Mouse (Mus musculus) lung, adult 2 months (tissue): Measurements from ENCODE around the gene Homer2.

Experiments used
- CTCF ChIP-seq: fragments of 200-500 bp; IDR thresholded peaks from 2 replicates; pipeline ENCODE4 v1.5.1; 2011; ENCODE audit warnings: mild to moderate bottlenecking, low read length, control low read depth; ENCODE audit not compliant: insufficient read depth
- POLR2A ChIP-seq: fragments of 200-500 bp; IDR thresholded peaks from 2 replicates; pipeline ENCODE4 v1.6.1; 2011; ENCODE audit warnings: low read depth, mild to moderate bottlenecking, control low read depth, low read length, borderline replicate concordance; ENCODE audit errors: extremely low read depth

DNA sequence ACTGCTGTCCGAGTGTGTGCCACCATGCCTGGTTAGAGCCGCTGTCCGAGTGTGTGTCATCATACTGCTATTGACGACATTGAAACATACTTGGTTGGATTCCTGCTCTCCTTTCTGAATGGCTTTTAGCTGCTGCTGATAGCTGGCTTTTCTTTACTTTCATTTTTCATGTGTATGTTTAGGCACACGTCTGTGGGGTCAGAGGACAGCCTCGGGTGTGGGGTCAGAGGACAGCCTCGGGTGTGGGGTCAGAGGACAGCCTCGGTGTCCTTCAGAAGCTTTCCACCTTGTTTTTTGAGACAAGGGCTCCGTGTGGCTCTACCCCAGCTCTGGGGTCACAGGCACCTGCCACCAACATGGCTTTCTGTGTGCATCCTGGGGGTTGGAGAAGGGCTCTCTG, 114.6 kb downstream of the Homer2 start:
- no peak for TF ChIP-seq CTCF
- no peak for TF ChIP-seq POLR2A
